Mouse (Mus musculus) left cerebral cortex, postnatal 4 days (tissue): ENCODE data around the gene Ifna9. TPM values are rescaled to one million over a fixed set of nuclear protein-coding genes. Genes with fewer than 3 reads are reported as not detected.
"Not testable (repeated sequence)": the region's sequence is repeated elsewhere in the genome, so short reads cannot be mapped to it uniquely, and the experiment has no call there.

Source experiments
- DNase-seq: peaks from one replicate; pipeline ENCODE4 v3.0.0-alpha.2; 2022
- intact Hi-C: fragments of 180-260 bp; cut with DNase I; formaldehyde crosslinking; loops from one replicate; pipeline ENCODE4 v1.15.1; 2025
- total RNA-seq, 2 experiments: library from RNA; stranded (reverse); gene quantifications; 2 replicates each; pipeline ENCODE4 v1.2.3; 2021

Ifna9 gene
- total RNA-seq: not detected

DNA sequence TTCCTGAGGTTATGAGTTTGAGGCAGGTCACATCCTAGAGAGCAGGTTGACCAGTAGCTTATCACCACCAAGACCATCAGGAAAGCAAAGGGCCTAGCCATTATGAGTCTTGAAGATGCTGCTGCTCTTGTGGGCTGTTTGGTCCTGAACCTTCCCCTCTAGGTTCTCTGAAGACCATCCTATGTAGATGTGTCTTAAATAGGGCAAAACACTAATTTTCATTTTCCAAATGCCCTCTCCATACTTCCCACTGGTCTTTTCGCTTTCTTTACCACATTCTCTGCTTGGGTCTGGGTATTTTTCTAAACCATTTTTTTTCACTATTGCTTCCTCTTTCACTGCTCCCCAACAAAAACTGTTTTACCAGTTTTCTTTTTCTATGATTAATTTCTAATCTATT is at the start of gene Ifna9:
TSS of gene Ifna9 (minus strand) at position 101 of the 400 bp plus-strand sequence.
- no peak for DNase-seq
- intact Hi-C loops: no loop called here

DNA sequence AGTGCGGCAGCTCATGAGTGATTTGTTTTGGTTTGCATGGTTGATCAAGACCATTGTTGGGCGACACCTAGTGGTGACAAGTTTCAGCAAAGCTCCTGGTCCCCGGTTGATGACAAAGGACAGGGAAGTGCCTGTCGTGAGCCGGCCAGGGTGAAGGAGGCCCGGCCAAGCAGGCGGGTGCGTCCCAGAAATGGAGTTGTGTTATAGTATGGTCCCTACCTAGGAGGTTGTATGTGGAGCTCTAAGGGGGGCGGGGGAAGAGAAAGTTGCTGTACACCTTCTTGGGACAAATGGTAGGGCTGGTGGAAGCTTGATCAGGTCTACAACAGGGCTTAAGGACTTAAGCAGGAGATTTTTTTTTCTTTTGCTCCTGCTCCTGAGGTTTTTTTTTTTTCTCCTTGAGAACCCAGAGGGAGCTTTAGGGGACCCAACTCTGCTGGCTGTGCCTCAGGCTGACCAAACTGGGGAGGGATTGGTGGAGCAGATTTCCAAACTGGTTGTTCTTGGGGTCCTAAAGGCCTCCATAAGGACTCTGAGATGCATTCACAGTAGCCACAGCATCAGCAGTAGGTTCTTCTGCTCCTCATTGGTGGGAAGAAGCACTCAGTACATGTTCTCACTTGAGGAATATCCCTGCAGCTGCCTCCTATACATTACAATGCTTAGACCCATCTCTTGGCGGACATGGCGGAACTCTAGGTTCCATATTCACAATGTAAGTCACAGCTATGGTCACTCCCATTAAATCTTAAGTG is 49.1 kb upstream of the Ifna9 start:
- intact Hi-C loops: no loop called here
- DNase-seq: peak; percentile 93

DNA sequence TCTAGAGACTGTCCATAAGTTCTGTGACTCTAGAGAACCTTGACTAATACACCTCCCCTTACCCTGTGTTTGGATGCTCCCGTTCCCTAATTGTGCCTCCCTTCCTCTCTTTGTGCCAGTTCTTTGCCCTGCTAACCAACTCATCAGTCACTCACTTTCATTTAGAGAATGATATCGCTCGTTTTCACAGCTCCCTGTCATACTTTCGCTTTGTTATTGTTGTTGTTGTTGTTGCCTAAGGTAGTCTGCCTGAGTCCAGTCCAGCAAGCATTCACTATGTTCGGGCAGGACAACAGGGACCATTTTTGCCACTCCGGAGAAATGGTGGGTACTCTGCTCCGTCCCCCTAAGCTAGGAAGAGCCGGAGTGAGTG is 48.5 kb upstream of the Ifna9 start:
- intact Hi-C loops: no loop called here
- no peak for DNase-seq

DNA sequence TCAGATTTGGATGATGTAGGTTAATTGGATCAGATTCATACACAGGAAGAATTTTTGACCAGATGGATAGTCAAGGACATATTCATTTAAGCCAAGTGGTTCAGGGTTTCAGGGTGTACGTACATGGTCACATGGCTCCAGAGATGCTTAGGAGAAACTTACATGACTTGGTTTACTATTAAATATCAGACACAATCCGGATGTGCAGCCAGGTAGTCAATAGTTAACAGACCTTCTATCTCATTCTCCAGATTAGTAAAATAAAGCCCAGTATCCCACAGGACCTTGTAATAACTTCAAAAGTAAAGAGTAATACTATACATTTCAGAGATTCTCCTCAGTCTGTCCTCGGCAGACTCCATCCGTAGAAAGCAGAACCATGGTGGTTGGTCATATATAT is 42.1 kb upstream of the Ifna9 start, which contains the start of gene C87499:
TSS of gene C87499 (minus strand) at position 101 of the 400 bp plus-strand sequence.
- DNase-seq: no peak
- intact Hi-C loops: no loop called here

DNA sequence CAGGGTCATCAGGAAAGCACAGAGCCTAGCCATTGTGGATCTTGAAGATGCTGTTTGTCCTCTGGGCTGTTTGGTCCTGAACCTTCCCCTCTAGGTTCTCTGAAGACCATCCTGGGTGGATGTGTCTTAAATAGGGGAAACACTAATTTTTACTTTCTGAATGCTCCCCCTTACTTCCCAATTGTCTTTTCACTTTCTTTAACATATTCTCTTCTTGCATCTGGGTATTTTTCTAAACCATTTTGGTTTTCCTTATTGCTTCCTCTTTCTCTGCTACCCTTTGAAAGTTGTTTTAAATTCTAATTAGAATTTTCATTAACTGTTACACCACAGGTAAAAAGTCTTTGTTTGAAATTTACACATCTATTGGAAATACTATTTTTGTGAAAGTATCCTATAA is 11.1 kb upstream of the Ifna9 start, which contains the start of gene Ifna12:
TSS of gene Ifna12 (minus strand) at position 101 of the 400 bp plus-strand sequence.
- DNase-seq: no peak
- intact Hi-C loops: no loop called here

DNA sequence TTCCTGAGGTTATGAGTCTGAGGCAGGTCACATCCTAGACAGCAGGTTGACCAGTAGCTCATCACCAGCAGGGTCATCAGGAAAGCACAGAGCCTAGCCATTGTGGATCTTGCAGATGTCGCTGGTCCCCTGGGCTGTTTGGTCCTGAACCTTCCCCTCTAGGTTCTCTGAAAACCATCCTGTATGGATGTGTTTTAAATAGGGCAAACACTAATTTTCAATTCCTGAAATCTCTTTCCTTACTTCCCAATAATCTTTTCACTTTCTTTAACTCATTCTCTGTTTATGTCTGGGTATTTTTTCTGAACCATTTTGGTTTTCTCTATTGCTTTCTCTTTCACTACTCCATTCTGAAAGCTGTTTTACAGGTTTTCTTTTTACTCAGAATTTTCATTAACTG is 20.5 kb downstream of the Ifna9 start, which contains the start of gene Ifna14:
TSS of gene Ifna14 (minus strand) at position 101 of the 400 bp plus-strand sequence.
- no peak for DNase-seq
- intact Hi-C loops: no loop called here

DNA sequence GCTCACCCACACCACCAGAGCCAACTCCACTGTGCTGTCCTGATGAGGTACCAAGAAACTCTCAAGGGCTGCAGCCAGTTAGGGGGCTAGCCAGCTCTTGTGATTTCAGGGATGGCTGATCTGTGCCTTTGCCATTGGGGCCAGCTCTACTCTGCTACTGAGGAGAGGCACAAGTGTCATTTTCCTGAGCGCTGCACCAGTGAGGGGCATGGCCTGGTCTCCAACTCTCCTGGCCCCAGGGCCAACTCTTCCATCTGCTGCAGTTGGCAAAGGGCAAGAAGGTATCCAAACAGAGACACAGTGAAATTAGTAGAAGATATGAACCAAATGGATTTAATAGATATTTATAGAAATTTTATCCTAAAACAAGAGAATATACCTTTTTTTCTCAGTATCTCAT is 30.4 kb downstream of the Ifna9 start:
- intact Hi-C loops: no loop called here
- no peak for DNase-seq

DNA sequence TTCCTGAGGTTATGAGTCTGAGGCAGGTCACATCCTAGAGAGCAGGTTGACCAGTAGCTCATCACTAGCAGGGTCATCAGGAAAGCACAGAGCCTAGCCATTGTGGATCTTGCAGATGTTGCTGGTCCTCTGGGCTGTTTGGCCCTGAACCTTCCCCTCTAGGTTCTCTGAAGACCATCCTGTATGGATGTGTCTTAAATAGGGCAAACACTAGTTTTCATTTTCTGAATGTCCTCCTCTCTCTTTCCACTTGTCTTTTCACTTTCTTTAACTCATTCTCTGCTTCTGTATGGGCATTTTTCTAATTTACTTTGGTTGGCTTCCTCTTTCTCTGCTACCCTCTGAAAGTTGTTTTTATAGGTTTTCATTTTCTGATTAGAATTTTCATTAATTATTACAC is 34.0 kb downstream of the Ifna9 start, which contains the start of gene Ifna15:
TSS of gene Ifna15 (minus strand) at position 101 of the 400 bp plus-strand sequence.
- DNase-seq, intact Hi-C loops: not testable (repeated sequence)

DNA sequence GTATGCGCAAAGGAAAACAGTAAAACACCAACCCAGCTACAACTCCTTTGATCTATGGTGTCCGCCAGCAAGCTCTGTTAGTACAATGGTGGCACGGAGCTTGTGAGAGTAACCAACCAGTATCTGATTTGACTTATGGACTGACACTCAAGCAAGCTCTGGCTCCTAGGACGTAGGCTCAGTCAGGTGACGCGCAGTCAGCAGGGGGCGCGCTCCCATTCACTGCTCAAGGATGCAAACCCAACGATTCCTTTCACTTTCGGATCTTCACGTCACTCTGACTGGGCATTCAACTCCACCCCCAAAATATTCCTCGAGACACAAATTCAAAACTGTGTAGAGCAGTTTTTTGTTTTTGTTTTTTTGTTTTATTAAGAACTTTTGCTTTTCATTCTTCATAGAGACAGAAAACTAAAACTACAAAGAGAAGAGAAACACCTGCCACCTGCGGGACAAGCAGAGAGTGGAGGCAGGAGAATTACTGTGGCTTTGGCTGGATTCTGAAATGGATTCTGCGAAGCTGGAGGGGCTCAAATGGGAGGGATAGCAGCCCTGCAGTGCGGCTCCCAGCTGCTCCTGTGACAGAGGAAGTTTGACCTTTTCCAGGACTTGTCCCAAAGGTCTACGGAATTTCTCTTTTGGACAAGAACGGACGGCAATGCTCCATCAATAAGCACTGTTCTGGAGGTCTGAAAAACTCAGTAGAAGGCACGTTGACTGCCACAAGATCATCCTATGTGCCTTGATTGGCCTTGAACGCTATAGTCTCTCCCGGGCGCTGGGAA is 41.8 kb downstream of the Ifna9 start:
- intact Hi-C loops: no loop called here

DNA sequence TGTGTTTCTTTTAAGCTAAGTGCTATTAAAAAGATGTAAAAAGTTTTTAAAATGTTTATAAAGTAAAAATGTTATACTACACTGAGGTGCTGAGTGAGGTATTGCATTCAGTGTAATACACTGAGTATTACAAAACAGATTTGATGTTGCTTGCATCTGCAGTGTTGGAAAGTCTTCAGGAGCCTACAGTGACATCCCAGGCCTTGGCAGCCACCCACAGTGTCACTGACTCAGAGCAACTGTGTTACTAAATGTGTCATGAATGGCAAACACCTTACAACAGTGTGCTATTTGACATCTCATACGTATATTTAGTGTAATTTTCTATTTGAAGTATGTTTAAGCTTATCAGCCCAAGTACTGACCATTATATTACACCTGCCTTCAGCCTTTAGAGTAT is 44.2 kb downstream of the Ifna9 start:
- intact Hi-C loops: loop anchor here (5.0 to 10.0 kb wide), 2 partner anchors 513 to 1181 kb away; partner anchors contain the start of gene Mllt3
- DNase-seq: no peak

More for the DNA sequence above, 41.8 kb downstream of the Ifna9 start:
- DNase-seq: peak; percentile 69

DNA sequence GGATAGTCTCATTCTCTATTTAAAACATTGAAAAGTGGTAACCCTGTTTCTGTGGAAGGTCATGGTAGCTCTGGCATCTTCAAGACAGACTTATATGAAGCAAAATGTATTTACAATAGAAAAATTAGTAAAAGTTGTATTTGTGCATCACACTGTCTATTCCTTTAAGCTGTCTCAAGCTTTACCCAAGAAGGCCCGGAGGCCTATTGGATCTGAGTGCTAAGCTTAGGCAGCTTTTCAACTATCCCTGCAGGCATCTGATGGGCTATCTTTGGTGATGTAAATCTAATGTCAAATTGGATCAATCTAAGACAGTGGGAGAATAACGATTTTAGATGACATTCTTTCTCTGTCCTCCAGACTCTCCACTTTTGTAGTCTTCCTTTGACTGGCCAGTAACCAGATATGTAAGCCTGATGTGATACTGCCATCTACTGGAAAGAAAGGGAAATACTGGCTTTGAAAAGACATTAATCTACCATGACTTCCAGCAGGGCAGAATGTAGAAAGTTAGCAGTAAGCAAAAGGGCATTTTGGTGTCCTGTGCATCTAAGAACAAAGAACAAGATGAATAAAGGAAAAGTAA is 48.4 kb downstream of the Ifna9 start:
- DNase-seq: no peak
- intact Hi-C loops: loop anchor here (10.0 kb wide), 1 partner anchor 509 kb away; the partner anchor contains the start of gene Mllt3

Other genes starting within 250 kb of the Ifna9 start
- 1 to 10 TPM; 3.5 to 3.6 TPM for gene Hacd4, start 153.5 kb downstream of the Ifna9 start, total RNA-seq
- not detected for gene Ifnb1, start 69.6 kb downstream of the Ifna9 start, total RNA-seq
- not detected for gene Ifna15, start 34.1 kb downstream of the Ifna9 start, total RNA-seq
- gene Ifna14, start 20.6 kb downstream of the Ifna9 start, total RNA-seq: not detected
- not detected for gene Ifna12, start 11.0 kb upstream of the Ifna9 start, total RNA-seq
- gene C87499, start 42.0 kb upstream of the Ifna9 start, total RNA-seq: not detected
- not detected for gene Ifna13, start 52.1 kb upstream of the Ifna9 start, total RNA-seq
- not detected for gene Ifna16, start 84.5 kb upstream of the Ifna9 start, total RNA-seq
- gene Ifna2, start 91.5 kb upstream of the Ifna9 start, total RNA-seq: not detected
- not detected for gene Ifnab, start 99.0 kb upstream of the Ifna9 start, total RNA-seq
- gene Gm26566, start 129.4 kb upstream of the Ifna9 start, total RNA-seq: 1 to 10 TPM; 1.5 to 1.7 TPM
- gene Klhl9, start 130.1 kb upstream of the Ifna9 start, total RNA-seq: 100 to 1,000 TPM; 105 to 106 TPM
- gene Gm13271, start 162.5 kb upstream of the Ifna9 start, total RNA-seq: not detected
- not detected for gene Gm13283, start 167.7 kb upstream of the Ifna9 start, total RNA-seq
- gene Gm13290, start 181.4 kb upstream of the Ifna9 start, total RNA-seq: not detected
- gene Gm13289, start 184.5 kb upstream of the Ifna9 start, total RNA-seq: not detected
- not detected for gene Gm13272, start 187.5 kb upstream of the Ifna9 start, total RNA-seq
- gene Ifnz, start 189.7 kb upstream of the Ifna9 start, total RNA-seq: not detected
- gene Gm13276, start 193.3 kb upstream of the Ifna9 start, total RNA-seq: not detected
- not detected for gene Gm13277, start 196.2 kb upstream of the Ifna9 start, total RNA-seq
- not detected for gene Gm13278, start 199.2 kb upstream of the Ifna9 start, total RNA-seq
- not detected for gene Gm13275, start 202.1 kb upstream of the Ifna9 start, total RNA-seq
- gene Gm13279, start 205.0 kb upstream of the Ifna9 start, total RNA-seq: not detected
- gene Gm13285, start 207.3 kb upstream of the Ifna9 start, total RNA-seq: under 1 TPM in 1 of 2 experiments, not detected in 1; 0.24 TPM
- gene Gm13287, start 210.9 kb upstream of the Ifna9 start, total RNA-seq: not detected
- not detected for gene Gm13288, start 213.1 kb upstream of the Ifna9 start, total RNA-seq
- not detected for gene Ifna7, start 223.8 kb upstream of the Ifna9 start, total RNA-seq
- not detected for gene Ifna11, start 227.6 kb upstream of the Ifna9 start, total RNA-seq
- not detected for gene Ifna6, start 235.0 kb upstream of the Ifna9 start, total RNA-seq
- gene Ifna5, start 243.1 kb upstream of the Ifna9 start, total RNA-seq: not detected
- gene Ifna4, start 249.5 kb upstream of the Ifna9 start, total RNA-seq: not detected